25 mouse cellular contexts compared by ENCODE assay signal in the genomic region with DNA sequence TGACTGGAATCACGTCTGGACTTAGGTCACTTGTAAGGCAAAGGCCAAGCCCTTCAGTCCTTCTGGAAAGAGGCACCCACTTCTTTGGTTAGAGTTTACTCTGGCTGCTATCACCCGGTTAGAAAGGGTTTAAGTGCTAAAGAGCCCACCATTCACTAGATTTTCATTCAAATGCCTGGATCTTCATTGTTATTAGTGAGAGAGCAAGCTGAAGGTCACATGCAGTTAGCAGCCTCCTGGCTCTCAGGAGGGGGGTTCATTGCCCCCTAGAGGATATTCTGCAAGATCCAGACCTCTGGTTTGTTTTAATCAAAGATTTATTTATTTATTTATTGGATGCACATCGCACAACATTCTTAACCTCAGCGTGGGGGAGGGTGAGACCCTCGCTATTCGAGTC. TPM values are rescaled to one million over a fixed set of nuclear protein-coding genes. Genes with fewer than 3 reads are reported as not detected.
DNase-seq lines count a peak whose midpoint lies in the region; ATAC-seq and TF ChIP-seq lines count a peak whose summit lies in the region.
"Had no signal": no experiment of that assay in that cellular context is flagged by ENCODE, and none has a peak within 500 bp of the region (broad histone marks: within the 10 kb centered on the region; RNA-seq: fewer than 3 reads in every experiment).

No protein-coding gene starts in this region.

- 67% methylated on average over 6 of the region's 6 CpGs for WGBS in kidney, postnatal 0 days
- 66% methylated on average over 6 of the region's 6 CpGs for WGBS in kidney, embryonic 15.5 days
- 79% methylated on average over 6 of the region's 6 CpGs for WGBS in forebrain, embryonic 13.5 days

- no peaks in the 10 kb centered on the region for H3K4me1 ChIP-seq in kidney, postnatal 0 days (replicated peaks; ENCODE audit: insufficient read depth, low read length)
- H3K4me1 ChIP-seq in kidney, embryonic 15.5 days = no peaks in the 10 kb centered on the region
- peaks cover 3% of the 10 kb centered on the region for H3K4me1 ChIP-seq in bone marrow macrophage, adult 2 months (ENCODE audit: control insufficient read depth, insufficient read depth, low read length)
- H3K4me1 ChIP-seq in forebrain, embryonic 13.5 days = no peaks in the 10 kb centered on the region
- H3K4me1 ChIP-seq: forebrain, embryonic 10.5 days; hindbrain, embryonic 10.5 days; hindbrain, embryonic 13.5 days; intestine, embryonic 15.5 days had no signal

- no peak for TF ChIP-seq CTCF in kidney, postnatal 0 days (IDR thresholded peaks at IDR 0.05; ENCODE audit: low read depth)
- TF ChIP-seq CTCF in Patski (IDR thresholded peaks at IDR 0.05) = peak; percentile 28
- TF ChIP-seq CTCF in bone marrow macrophage, adult 2 months (IDR thresholded peaks at IDR 0.05; ENCODE audit: low read depth, low read length) = 0 out of 2 replicates have a peak, but pooled peaks have one; percentile 10

- in situ Hi-C loops in Patski (cut with MboI; ENCODE audit: low pct_unique_long_range_greater_than_20kb) = no loop called here

- H3K9me3 ChIP-seq in kidney, postnatal 0 days (replicated peaks; ENCODE audit: low read length) = no peaks in the 10 kb centered on the region
- no peaks in the 10 kb centered on the region for H3K9me3 ChIP-seq in kidney, embryonic 15.5 days (replicated peaks)
- H3K9me3 ChIP-seq in forebrain, embryonic 13.5 days (replicated peaks) = no peaks in the 10 kb centered on the region
- H3K9me3 ChIP-seq: forebrain, embryonic 10.5 days; G1E; hindbrain, embryonic 10.5 days; hindbrain, embryonic 13.5 days; intestine, embryonic 15.5 days had no signal

- POLR2A ChIA-PET in Patski (lab: Charles Lee) = no interaction called here

- H3K27ac ChIP-seq in kidney, postnatal 0 days = no peak overlapping the region
- H3K27ac ChIP-seq in kidney, embryonic 15.5 days = no peak overlapping the region
- no peak overlapping the region for H3K27ac ChIP-seq in bone marrow macrophage, adult 2 months (ENCODE audit: insufficient read depth, low read depth, low read length)
- no peak overlapping the region for H3K27ac ChIP-seq in forebrain, embryonic 13.5 days
- H3K27ac ChIP-seq: forebrain, embryonic 10.5 days; gastrocnemius, adult 2 months; hindbrain, embryonic 10.5 days; hindbrain, embryonic 13.5 days; intestine, embryonic 15.5 days had no signal

- no peak overlapping the region for H3K4me2 ChIP-seq in kidney, postnatal 0 days (ENCODE audit: low read length)
- H3K4me2 ChIP-seq in kidney, embryonic 15.5 days = no peak overlapping the region
- no peak overlapping the region for H3K4me2 ChIP-seq in forebrain, embryonic 13.5 days
- H3K4me2 ChIP-seq: heart, embryonic 11.5 days; hindbrain, embryonic 13.5 days; intestine, embryonic 15.5 days had no signal

- no peak overlapping the region for H3K4me3 ChIP-seq in kidney, postnatal 0 days (replicated peaks; ENCODE audit: low read depth, low read length)
- no peak overlapping the region for H3K4me3 ChIP-seq in kidney, embryonic 15.5 days (replicated peaks)
- no peak overlapping the region for H3K4me3 ChIP-seq in bone marrow macrophage, adult 2 months (ENCODE audit: insufficient read depth, low read length)
- H3K4me3 ChIP-seq in forebrain, embryonic 13.5 days = no peak overlapping the region
- H3K4me3 ChIP-seq: forebrain, embryonic 10.5 days; gastrocnemius, adult 2 months; hindbrain, embryonic 10.5 days; hindbrain, embryonic 13.5 days; intestine, embryonic 15.5 days had no signal

- no peak for TF ChIP-seq POLR2A in bone marrow macrophage, adult 2 months (IDR thresholded peaks at IDR 0.05; ENCODE audit: borderline replicate concordance, low read depth, low read length)

- H3K36me3 ChIP-seq in kidney, postnatal 0 days (ENCODE audit: insufficient read depth, low read length) = 0 out of 2 replicates have a peak, but pooled peaks cover 33% of the 10 kb centered on the region
- H3K36me3 ChIP-seq in kidney, embryonic 15.5 days = peaks cover 91% of the 10 kb centered on the region
- peaks cover 82% of the 10 kb centered on the region for H3K36me3 ChIP-seq in forebrain, embryonic 13.5 days (ENCODE audit: poor library complexity, severe bottlenecking)

- no peak overlapping the region for H3K9ac ChIP-seq in kidney, postnatal 0 days (ENCODE audit: low read depth, low read length)
- no peak overlapping the region for H3K9ac ChIP-seq in kidney, embryonic 15.5 days
- no peak overlapping the region for H3K9ac ChIP-seq in forebrain, embryonic 13.5 days
- H3K9ac ChIP-seq: forebrain, postnatal 0 days; hindbrain, embryonic 13.5 days; intestine, embryonic 15.5 days had no signal

- no peak for ATAC-seq in kidney, postnatal 0 days (replicated peaks; ENCODE audit: low FRiP score, low read depth)
- ATAC-seq in kidney, embryonic 15.5 days (replicated peaks; ENCODE audit: low FRiP score) = no peak
- no peak for ATAC-seq in Patski
- ATAC-seq in forebrain, embryonic 13.5 days = no peak
- ATAC-seq: forebrain, embryonic 14.5 days; forebrain, postnatal 0 days; hindbrain, embryonic 16.5 days; intestine, embryonic 15.5 days had no signal

- H3K27me3 ChIP-seq in kidney, postnatal 0 days (ENCODE audit: insufficient read depth, low read length) = no peaks in the 10 kb centered on the region
- no peaks in the 10 kb centered on the region for H3K27me3 ChIP-seq in kidney, embryonic 15.5 days
- H3K27me3 ChIP-seq in Patski = no peaks in the 10 kb centered on the region
- no peaks in the 10 kb centered on the region for H3K27me3 ChIP-seq in forebrain, embryonic 13.5 days
- H3K27me3 ChIP-seq: hindbrain, embryonic 13.5 days; intestine, embryonic 15.5 days had no signal

- peak; percentile 13 for DNase-seq in kidney, postnatal 0 days (ENCODE audit: low spot score)
- DNase-seq in Patski (ENCODE audit: low read depth, low spot score) = no peak
- no peak for DNase-seq in embryo, embryonic 9.5 days (ENCODE audit: extremely low spot score)
- DNase-seq: adrenal gland, postnatal 10 days; cerebellum, adult 11-12 months; cerebellum, adult 8-10 months; cerebellum, postnatal 10 days; cerebellum, postnatal 36 days; embryo, embryonic 11 days; forebrain, postnatal 0 days; gastrocnemius, adult 2 months; gastrocnemius, postnatal 14 days; heart, adult 11 months; kidney, adult 11 months had no signal

- CTCF ChIA-PET in Patski (lab: Charles Lee) = interaction anchor here (1.2 to 2.4 kb wide), 4 partner anchors 11 to 21 kb away, joined by 3 to 8 read pairs (median 6); no protein-coding TSS in a partner anchor

RNA-seq across cellular contexts. Expression of a gene that starts 24.7 kb away (rescaled TPM):
- polyA plus RNA-seq in kidney, postnatal 0 days (2015; fragmentation: Nextera tagmentation; extraction: Ambion mirVana) = 18.5 and 22.4 TPM in 2 replicates
- polyA plus RNA-seq in kidney, embryonic 15.5 days (2015; fragmentation: Nextera tagmentation; extraction: Ambion mirVana) = 60.8 and 60.9 TPM in 2 replicates
- polyA plus RNA-seq in Patski (2021) = 29.4 TPM
- 34.8 and 34.9 TPM in 2 replicates for polyA plus RNA-seq in bone marrow macrophage, adult 2 months (2012; ENCODE audit: insufficient read depth, insufficient read length, missing spikeins)
- 69.1 and 69.6 TPM in 2 replicates for polyA plus RNA-seq in forebrain, embryonic 13.5 days (2015; fragmentation: Nextera tagmentation; extraction: Ambion mirVana)

RNA-seq across cellular contexts. Expression of a gene that starts 33.7 kb away (rescaled TPM):
- 7.6 and 10.1 TPM in 2 replicates for polyA plus RNA-seq in kidney, postnatal 0 days (2015; fragmentation: Nextera tagmentation; extraction: Ambion mirVana)
- 17.4 and 19.9 TPM in 2 replicates for polyA plus RNA-seq in kidney, embryonic 15.5 days (2015; fragmentation: Nextera tagmentation; extraction: Ambion mirVana)
- polyA plus RNA-seq in Patski (2021) = 2.1 TPM
- 62.3 and 71.5 TPM in 2 replicates for polyA plus RNA-seq in bone marrow macrophage, adult 2 months (2012; ENCODE audit: insufficient read depth, insufficient read length, missing spikeins)
- 3.4 and 5.7 TPM in 2 replicates for polyA plus RNA-seq in forebrain, embryonic 13.5 days (2015; fragmentation: Nextera tagmentation; extraction: Ambion mirVana)
